Mouse (Mus musculus) ES-Bruce4 (cell line): ENCODE measurements around the gene Col13a1. TPM values are rescaled to one million over a fixed set of nuclear protein-coding genes. Genes with fewer than 3 reads are reported as not detected.

Experiments
- H3K27ac ChIP-seq: 2 replicates; pipeline ENCODE4 v1.5.1; 2012; ENCODE audit warnings: low read length, inconsistent platforms; ENCODE audit not compliant: insufficient read depth
- H3K27me3 ChIP-seq: 2 replicates; pipeline ENCODE4 v1.6.1; 2012; ENCODE audit warnings: mild to moderate bottlenecking, low read length, inconsistent platforms; ENCODE audit not compliant: control insufficient read depth, poor library complexity, insufficient read depth, severe bottlenecking
- H3K36me3 ChIP-seq: 2 replicates; pipeline ENCODE4 v1.6.1; 2012; ENCODE audit warnings: inconsistent platforms, mild to moderate bottlenecking, low read length, moderate library complexity; ENCODE audit not compliant: control insufficient read depth, poor library complexity, insufficient read depth, severe bottlenecking
- H3K4me1 ChIP-seq: one replicate; pipeline ENCODE4 v1.8.1; 2011; ENCODE audit warnings: low read length; ENCODE audit not compliant: control insufficient read depth, insufficient read depth
- H3K4me3 ChIP-seq: 2 replicates; pipeline ENCODE4 v1.5.1; 2011; ENCODE audit warnings: low read depth, mild to moderate bottlenecking, low read length
- H3K9ac ChIP-seq: 2 replicates; pipeline ENCODE4 v1.6.1; 2012; ENCODE audit warnings: low read depth, mild to moderate bottlenecking, inconsistent platforms; ENCODE audit not compliant: poor library complexity, severe bottlenecking
- H3K9me3 ChIP-seq: replicated peaks from 2 replicates; pipeline ENCODE4 v1.6.1; 2012; ENCODE audit warnings: mild to moderate bottlenecking, low read length, inconsistent platforms; ENCODE audit not compliant: control insufficient read depth, poor library complexity, insufficient read depth, severe bottlenecking
- CTCF ChIP-seq: IDR thresholded peaks from one replicate; pipeline ENCODE4 v1.8.1; 2011; ENCODE audit warnings: low read depth, low read length
- EP300 ChIP-seq: IDR thresholded peaks from 2 replicates; pipeline ENCODE4 v1.6.1; 2011; ENCODE audit warnings: low read depth, low read length; ENCODE audit not compliant: insufficient read depth
- POLR2A ChIP-seq: IDR thresholded peaks from one replicate; pipeline ENCODE4 v1.8.1; 2011; ENCODE audit warnings: low read length; ENCODE audit not compliant: insufficient read depth
- polyA plus RNA-seq: library from polyadenylated mRNA; stranded (reverse); fragments of >200 nt; gene quantifications from 2 replicates; pipeline ENCODE4 v1.2.4, GENCODE M21; 2011; ENCODE audit warnings: low read depth; ENCODE audit not compliant: missing spikeins, insufficient read depth, insufficient read length

The Col13a1 gene
- polyA plus RNA-seq, 1 experiment: 1.0 TPM

- no peak overlapping the region for H3K27ac ChIP-seq
- no peak overlapping the region for H3K9ac ChIP-seq
- H3K27me3 ChIP-seq: no peaks in the 10 kb centered on the region
Measured at GRCm38 (mm10) chr10:61936211-61937121, 42.4 kb downstream of the Col13a1 start.

DNA sequence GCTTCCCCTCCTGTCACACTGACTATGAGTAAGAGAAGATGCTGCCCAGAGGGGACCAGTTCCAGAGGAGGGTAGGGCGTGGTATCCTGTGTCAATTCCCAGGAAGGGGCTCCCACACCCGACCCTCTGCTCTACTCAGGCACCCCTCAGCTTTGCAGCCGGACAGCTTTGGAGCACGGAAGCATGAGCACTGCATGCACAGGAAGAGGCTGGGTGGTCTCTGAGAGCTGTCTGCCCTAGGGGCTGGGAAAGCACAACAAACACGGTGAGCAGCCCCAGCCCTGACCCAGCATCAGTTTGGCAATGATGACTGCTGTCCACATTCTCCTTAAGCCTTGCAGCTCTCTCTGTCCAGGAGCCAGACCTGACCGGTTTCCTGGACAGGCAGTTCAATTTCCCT is 47.2 kb downstream of the Col13a1 start:
- Histone ChIP-seq H3K27me3 (no peaks in the 10 kb centered on the region), H3K4me3 (no peak overlapping the region), H3K9me3 (no peaks in the 10 kb centered on the region), H3K27ac (peak overlapping the region; percentile 6), H3K4me1 (peaks cover 7% of the 10 kb centered on the region), H3K9ac (no peak overlapping the region), H3K36me3 (no peaks in the 10 kb centered on the region)
- TF ChIP-seq EP300: peak; percentile 81
- TF ChIP-seq POLR2A: no peak

More at GRCm38 (mm10) chr10:61936211-61937121, 42.4 kb downstream of the Col13a1 start:
- Histone ChIP-seq H3K9me3 (no peaks in the 10 kb centered on the region), H3K36me3 (no peaks in the 10 kb centered on the region), H3K4me3 (peak overlapping the region; percentile 39), H3K4me1 (peaks cover 7% of the 10 kb centered on the region)
- TF ChIP-seq EP300: peak; percentile 82
- no peak for TF ChIP-seq CTCF

GRCm38 (mm10) chr10:61929901-61930300 is 49.0 kb downstream of the Col13a1 start:
- no peaks in the 10 kb centered on the region for H3K27me3 ChIP-seq
- H3K9me3 ChIP-seq: no peaks in the 10 kb centered on the region
- H3K9ac ChIP-seq: no peak overlapping the region
- peak overlapping the region; percentile 44 for H3K27ac ChIP-seq
- no peaks in the 10 kb centered on the region for H3K36me3 ChIP-seq
- TF ChIP-seq POLR2A (no peak), EP300 (no peak), CTCF (no peak)
- H3K4me3 ChIP-seq: no peak overlapping the region
- peaks cover 3% of the 10 kb centered on the region for H3K4me1 ChIP-seq

DNA sequence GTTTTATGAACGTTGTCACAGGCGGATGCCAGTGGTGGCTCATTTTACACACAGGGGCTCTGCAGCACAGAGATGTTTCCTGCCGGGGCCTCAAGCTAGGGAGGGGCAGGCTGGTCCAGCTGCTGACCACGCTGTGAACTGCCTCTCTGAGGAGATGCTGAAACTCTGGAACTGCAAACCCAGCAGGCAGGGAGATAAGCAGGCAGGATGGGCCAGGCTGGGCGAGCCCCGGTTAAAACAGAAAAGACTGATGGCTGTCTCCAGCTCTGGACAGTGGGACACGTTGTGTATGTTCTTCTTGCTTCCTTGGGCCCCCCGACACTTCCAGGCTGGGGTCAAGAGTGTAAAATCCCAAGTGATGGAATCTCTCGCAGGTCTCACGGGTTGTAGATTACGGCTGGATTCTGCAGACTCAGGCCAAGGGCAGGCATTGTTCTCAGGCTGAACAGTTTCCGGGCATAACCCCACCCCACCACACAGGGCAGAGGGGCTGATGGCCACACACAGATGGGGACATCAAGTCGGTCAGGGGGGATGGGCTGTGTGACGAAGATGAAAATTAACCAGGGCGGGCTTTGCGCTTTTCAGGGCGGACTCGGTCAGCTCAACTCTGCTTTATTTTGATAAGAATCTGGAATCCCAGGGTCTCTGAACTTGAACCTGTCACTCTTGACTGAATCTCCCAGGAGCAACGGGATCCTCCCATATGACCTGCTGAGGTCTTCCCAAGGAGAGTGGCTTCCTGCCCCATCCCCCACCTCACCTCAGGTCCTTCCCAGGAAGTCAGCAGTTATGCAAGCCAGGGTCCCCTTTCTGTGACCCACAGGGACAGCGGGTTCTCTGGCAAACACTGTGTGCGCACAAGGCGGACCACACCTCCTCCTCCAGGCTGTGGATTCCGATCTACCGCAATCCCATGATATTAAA is 49.9 kb downstream of the Col13a1 start:
- peak overlapping the region; percentile 77 for H3K27ac ChIP-seq
- H3K36me3 ChIP-seq: no peaks in the 10 kb centered on the region
- TF ChIP-seq POLR2A: no peak
- TF ChIP-seq EP300: peak; percentile 97
- no peak for TF ChIP-seq CTCF
- H3K9me3 ChIP-seq: no peaks in the 10 kb centered on the region
- no peak overlapping the region for H3K9ac ChIP-seq
- H3K27me3 ChIP-seq: no peaks in the 10 kb centered on the region
- H3K4me3 ChIP-seq: peak overlapping the region; percentile 2; the same call in 1 of the 2 replicates
- H3K4me1 ChIP-seq: peaks cover 3% of the 10 kb centered on the region

GRCm38 (mm10) chr10:61925691-61926090 is 53.2 kb downstream of the Col13a1 start:
- no peak overlapping the region for H3K9ac ChIP-seq
- H3K27me3 ChIP-seq: no peaks in the 10 kb centered on the region
- H3K27ac ChIP-seq: no peak overlapping the region
- TF ChIP-seq EP300: no peak
- TF ChIP-seq POLR2A: no peak
- TF ChIP-seq CTCF: no peak
- H3K4me1 ChIP-seq: peaks cover 3% of the 10 kb centered on the region
- H3K9me3 ChIP-seq: no peaks in the 10 kb centered on the region
- 0 out of 2 replicates have a peak overlapping the region, but pooled peaks have one; percentile 12 for H3K4me3 ChIP-seq
- no peaks in the 10 kb centered on the region for H3K36me3 ChIP-seq
